9 mouse cellular contexts compared by ENCODE assay signal in genomic region chr2:60126292-60126691, GRCm38 (mm10).
A peak's percentile ranks its signal among the peaks of the same experiment; 100 is the strongest.
DNase-seq lines count a peak whose midpoint lies in the region; ATAC-seq and TF ChIP-seq lines count a peak whose summit lies in the region.
"Had no signal": no experiment of that assay in that cellular context is flagged by ENCODE, and none has a peak within 500 bp of the region (broad histone marks: within the 10 kb centered on the region; RNA-seq: fewer than 3 reads in every experiment).

No protein-coding gene starts in this region.

- no peak for TF ChIP-seq POLR2A in lung, adult 2 months (IDR thresholded peaks at IDR 0.05; ENCODE audit: borderline replicate concordance, extremely low read depth, low read depth, low read length)

- H3K36me3 ChIP-seq in embryonic facial prominence, embryonic 15.5 days = no peaks in the 10 kb centered on the region
- no peaks in the 10 kb centered on the region for H3K36me3 ChIP-seq in intestine, postnatal 0 days (ENCODE audit: control insufficient read depth, insufficient read depth)
- H3K36me3 ChIP-seq in neural tube, embryonic 14.5 days (ENCODE audit: control insufficient read depth, insufficient read depth, low read length) = no peaks in the 10 kb centered on the region

- 18% methylated on average over 8 of the region's 8 CpGs for WGBS in lung, adult 2 months
- 11% methylated on average over 8 of the region's 8 CpGs for WGBS in embryonic facial prominence, embryonic 15.5 days
- 12% methylated on average over 8 of the region's 8 CpGs for WGBS in intestine, postnatal 0 days
- 4% methylated on average over 8 of the region's 8 CpGs for WGBS in neural tube, embryonic 14.5 days

- no peak for DNase-seq in lung, adult 2 months
- DNase-seq in lung, postnatal 4 days = no peak
- no peak for DNase-seq in left cerebral cortex, adult 8-10 months (ENCODE audit: low spot score in 2 of 2)
- no peak for DNase-seq in cerebellum, adult 9-11 months
- DNase-seq in left cerebral cortex, postnatal 10 days (ENCODE audit: extremely low spot score in 1 of 2, low spot score in 2 of 2) = no peak
- DNase-seq: spleen, adult 18-20 months had no signal

- no peak for ATAC-seq in embryonic facial prominence, embryonic 15.5 days (ENCODE audit: insufficient number of reproducible peaks, low FRiP score, low TSS enrichment, low read depth)
- no peak for ATAC-seq in intestine, postnatal 0 days
- no peak for ATAC-seq in neural tube, embryonic 14.5 days (ENCODE audit: low read depth)

- H3K4me3 ChIP-seq in lung, adult 2 months (replicated peaks; ENCODE audit: extremely low read depth, low read depth, low read length) = peak overlapping the region; percentile 68
- peak overlapping the region; percentile 82 for H3K4me3 ChIP-seq in embryonic facial prominence, embryonic 15.5 days (replicated peaks)
- H3K4me3 ChIP-seq in intestine, postnatal 0 days (ENCODE audit: low read depth, low read length) = peak overlapping the region; percentile 96
- peak overlapping the region; percentile 89 for H3K4me3 ChIP-seq in neural tube, embryonic 14.5 days (ENCODE audit: low read depth, low read length)

- no peaks in the 10 kb centered on the region for H3K9me3 ChIP-seq in embryonic facial prominence, embryonic 15.5 days (replicated peaks)
- H3K9me3 ChIP-seq in intestine, postnatal 0 days (ENCODE audit: control insufficient read depth) = no peaks in the 10 kb centered on the region
- H3K9me3 ChIP-seq in neural tube, embryonic 14.5 days (ENCODE audit: control insufficient read depth, low read length) = no peaks in the 10 kb centered on the region

- H3K9ac ChIP-seq in embryonic facial prominence, embryonic 15.5 days = no peak overlapping the region
- peak overlapping the region; percentile 100; the same call in 1 of the 2 replicates for H3K9ac ChIP-seq in intestine, postnatal 0 days (ENCODE audit: low read depth, low read length)
- no peak overlapping the region; the same call in 1 of the 2 replicates for H3K9ac ChIP-seq in neural tube, embryonic 14.5 days (replicated peaks; ENCODE audit: low read depth, low read length)

- H3K27ac ChIP-seq in embryonic facial prominence, embryonic 15.5 days (replicated peaks) = no peak overlapping the region
- H3K27ac ChIP-seq in intestine, postnatal 0 days (ENCODE audit: low read depth, low read length) = no peak overlapping the region
- no peak overlapping the region for H3K27ac ChIP-seq in neural tube, embryonic 14.5 days (ENCODE audit: low read depth, low read length)

- H3K27me3 ChIP-seq in embryonic facial prominence, embryonic 15.5 days = no peaks in the 10 kb centered on the region
- no peaks in the 10 kb centered on the region for H3K27me3 ChIP-seq in intestine, postnatal 0 days (replicated peaks; ENCODE audit: control insufficient read depth, insufficient read depth, low read length)
- no peaks in the 10 kb centered on the region for H3K27me3 ChIP-seq in neural tube, embryonic 14.5 days (ENCODE audit: control insufficient read depth, insufficient read depth, low read length)

- no peak for TF ChIP-seq CTCF in lung, adult 2 months (IDR thresholded peaks at IDR 0.05; ENCODE audit: insufficient read depth, low read length)
- no peak for TF ChIP-seq CTCF in intestine, postnatal 0 days (IDR thresholded peaks at IDR 0.05; ENCODE audit: low read depth)

- peak overlapping the region; percentile 52 for H3K4me2 ChIP-seq in embryonic facial prominence, embryonic 15.5 days (replicated peaks)
- H3K4me2 ChIP-seq in intestine, postnatal 0 days (replicated peaks; ENCODE audit: low read depth) = peak overlapping the region; percentile 67
- peak overlapping the region; percentile 38 for H3K4me2 ChIP-seq in neural tube, embryonic 14.5 days (ENCODE audit: low read depth, low read length)

- intact Hi-C loops in left cerebral cortex, postnatal 10 days (cut with DNase I) = no loop called here

- H3K4me1 ChIP-seq in lung, adult 2 months (ENCODE audit: control insufficient read depth, insufficient read depth, low read length) = peaks cover 4% of the 10 kb centered on the region
- H3K4me1 ChIP-seq in embryonic facial prominence, embryonic 15.5 days = peaks cover 8% of the 10 kb centered on the region
- 0 out of 2 replicates have a peak, but pooled peaks cover 6% of the 10 kb centered on the region for H3K4me1 ChIP-seq in intestine, postnatal 0 days (replicated peaks; ENCODE audit: control insufficient read depth, insufficient read depth, low read length)
- peaks cover 11% of the 10 kb centered on the region; the same call in 1 of the 2 replicates for H3K4me1 ChIP-seq in neural tube, embryonic 14.5 days (ENCODE audit: control insufficient read depth, insufficient read depth, low read length)
